Mouse (Mus musculus): ENCODE data around the gene Hist1h4i. TPM values are rescaled to one million over a fixed set of nuclear protein-coding genes. Genes with fewer than 3 reads are reported as not detected.

Hist1h4i gene
- polyA plus RNA-seq, 1 experiment from 2014 or later, result 33.6 TPM

- Histone ChIP-seq H3K4me3 (no peak overlapping the region), H3K4me1 (replicated peaks) (peaks cover 22% of the 10 kb centered on the region), H3K27ac (no peak overlapping the region), H3K9me3 (no peaks in the 10 kb centered on the region), H3K27me3 (ENCODE audit: insufficient read depth, poor library complexity, severe bottlenecking) (peaks cover 91% of the 10 kb centered on the region), H3K36me3 (no peaks in the 10 kb centered on the region)
- DNase-seq (ENCODE audit: low spot score), result no peak
- WGBS, result 19% methylated on average over 3 of the region's 3 CpGs
Observed at GRCm38 (mm10) chr13:21998412-21998811, 42.8 kb downstream of the Hist1h4i start.

GRCm38 (mm10) chr13:21997821-21998220 is 43.3 kb downstream of the Hist1h4i start:
- Histone ChIP-seq H3K4me1 (replicated peaks) (peaks cover 22% of the 10 kb centered on the region), H3K9me3 (no peaks in the 10 kb centered on the region), H3K27me3 (ENCODE audit: insufficient read depth, poor library complexity, severe bottlenecking) (peaks cover 88% of the 10 kb centered on the region), H3K27ac (no peak overlapping the region), H3K36me3 (no peaks in the 10 kb centered on the region), H3K4me3 (peak overlapping the region; percentile 54)
- no peak for DNase-seq (ENCODE audit: low spot score)
- 10% methylated on average over 4 of the region's 4 CpGs for whole genome bisulfite sequencing

- Histone ChIP-seq H3K4me1 (replicated peaks) (peaks cover 22% of the 10 kb centered on the region), H3K27ac (no peak overlapping the region), H3K9me3 (no peaks in the 10 kb centered on the region), H3K4me3 (peak overlapping the region; percentile 54), H3K27me3 (ENCODE audit: insufficient read depth, poor library complexity, severe bottlenecking) (peaks cover 87% of the 10 kb centered on the region), H3K36me3 (no peaks in the 10 kb centered on the region)
- DNase-seq (ENCODE audit: low spot score), result peak; percentile 24
- 1% methylated on average over 21 of the region's 21 CpGs for WGBS
Observed at GRCm38 (mm10) chr13:21997201-21997820, 43.9 kb downstream of the Hist1h4i start.

DNA sequence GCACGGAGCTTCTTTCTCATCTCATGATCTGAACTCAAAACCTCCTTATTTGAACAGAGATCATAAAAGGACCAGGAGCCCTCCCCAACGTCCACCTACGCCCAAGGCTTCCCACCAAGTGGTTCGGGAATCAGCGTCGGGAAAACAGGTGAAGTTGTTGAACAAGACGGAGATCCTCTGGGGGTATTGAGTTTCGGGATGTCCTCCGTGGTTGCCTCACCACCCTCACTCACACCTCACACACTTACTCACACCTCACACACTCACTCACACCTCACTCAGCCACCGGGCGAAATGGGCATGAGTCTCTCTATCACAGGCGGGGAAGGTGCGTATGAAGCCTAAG is 44.3 kb downstream of the Hist1h4i start:
- Histone ChIP-seq H3K27me3 (ENCODE audit: insufficient read depth, poor library complexity, severe bottlenecking) (peaks cover 82% of the 10 kb centered on the region), H3K9me3 (no peaks in the 10 kb centered on the region), H3K4me1 (replicated peaks) (peaks cover 22% of the 10 kb centered on the region), H3K4me3 (peak overlapping the region; percentile 54), H3K36me3 (no peaks in the 10 kb centered on the region), H3K27ac (no peak overlapping the region)
- DNase-seq (ENCODE audit: low spot score), result peak; percentile 31
- WGBS, result 1% methylated on average over 13 of the region's 13 CpGs

- peak; percentile 78 for DNase-seq (ENCODE audit: low spot score)
- no peak overlapping the region for H3K27ac ChIP-seq
- peaks cover 22% of the 10 kb centered on the region for H3K4me1 ChIP-seq (replicated peaks)
- peaks cover 81% of the 10 kb centered on the region for H3K27me3 ChIP-seq (ENCODE audit: insufficient read depth, poor library complexity, severe bottlenecking)
- H3K4me3 ChIP-seq, result peak overlapping the region; percentile 54
- 1% methylated on average over 12 of the region's 12 CpGs for WGBS
- no peaks in the 10 kb centered on the region for H3K9me3 ChIP-seq
- H3K36me3 ChIP-seq, result no peaks in the 10 kb centered on the region
Observed at GRCm38 (mm10) chr13:21996101-21996839, 44.9 kb downstream of the Hist1h4i start.

DNA sequence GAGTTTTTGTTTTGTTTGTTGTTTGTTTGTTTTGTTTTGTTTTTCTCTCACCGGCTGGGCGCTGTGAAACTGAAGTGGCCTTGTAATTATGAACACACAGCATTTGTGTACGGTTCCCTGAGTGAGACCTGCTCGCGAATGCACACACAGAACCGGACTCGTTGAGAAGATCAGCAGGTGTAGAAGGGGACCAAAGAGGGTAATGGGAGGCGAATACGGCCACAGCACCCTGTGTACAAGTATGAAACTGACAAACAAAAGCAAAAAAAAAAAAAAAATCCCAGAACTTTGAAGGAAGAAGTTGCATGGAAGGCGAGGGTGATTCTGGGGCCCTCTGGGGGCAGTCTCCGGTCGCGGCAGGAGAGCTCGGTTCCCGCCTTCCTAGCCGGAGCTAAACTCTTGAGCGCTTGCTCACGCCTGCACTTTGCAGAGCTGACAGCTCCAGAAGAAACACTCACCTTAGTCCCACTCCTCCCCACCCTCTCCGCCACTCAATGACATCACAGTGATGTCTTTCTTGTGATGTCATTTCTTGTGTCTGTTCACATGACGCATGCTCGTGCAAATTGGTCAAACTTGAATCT is 45.7 kb downstream of the Hist1h4i start:
- no peaks in the 10 kb centered on the region for H3K36me3 ChIP-seq
- under 1% methylated on average over 21 of the region's 21 CpGs for WGBS
- peaks cover 77% of the 10 kb centered on the region for H3K27me3 ChIP-seq (ENCODE audit: insufficient read depth, poor library complexity, severe bottlenecking)
- DNase-seq (ENCODE audit: low spot score), result peak; percentile 65
- no peaks in the 10 kb centered on the region for H3K9me3 ChIP-seq
- H3K4me3 ChIP-seq, result peak overlapping the region; percentile 54
- H3K4me1 ChIP-seq (replicated peaks), result peaks cover 22% of the 10 kb centered on the region
- no peak overlapping the region for H3K27ac ChIP-seq

- Histone ChIP-seq H3K36me3 (no peaks in the 10 kb centered on the region), H3K4me1 (replicated peaks) (peaks cover 22% of the 10 kb centered on the region), H3K4me3 (peak overlapping the region; percentile 54), H3K27ac (no peak overlapping the region), H3K27me3 (ENCODE audit: insufficient read depth, poor library complexity, severe bottlenecking) (peaks cover 72% of the 10 kb centered on the region), H3K9me3 (no peaks in the 10 kb centered on the region)
- 5% methylated on average over 8 of the region's 8 CpGs for WGBS
- DNase-seq (ENCODE audit: low spot score), result no peak
Observed at GRCm38 (mm10) chr13:21994896-21995295, 46.3 kb downstream of the Hist1h4i start.

GRCm38 (mm10) chr13:21993957-21994738 is 47.0 kb downstream of the Hist1h4i start:
- Histone ChIP-seq H3K9me3 (no peaks in the 10 kb centered on the region), H3K27me3 (ENCODE audit: insufficient read depth, poor library complexity, severe bottlenecking) (peaks cover 64% of the 10 kb centered on the region), H3K36me3 (no peaks in the 10 kb centered on the region), H3K4me3 (peak overlapping the region; percentile 54), H3K4me1 (replicated peaks) (peaks cover 22% of the 10 kb centered on the region), H3K27ac (no peak overlapping the region)
- WGBS, result under 1% methylated on average over 22 of the region's 22 CpGs
- peak; percentile 72 for DNase-seq (ENCODE audit: low spot score)

- Histone ChIP-seq H3K9me3 (no peaks in the 10 kb centered on the region), H3K4me1 (replicated peaks) (peaks cover 19% of the 10 kb centered on the region), H3K27me3 (ENCODE audit: insufficient read depth, poor library complexity, severe bottlenecking) (peaks cover 59% of the 10 kb centered on the region), H3K27ac (no peak overlapping the region), H3K36me3 (no peaks in the 10 kb centered on the region), H3K4me3 (no peak overlapping the region)
- DNase-seq (ENCODE audit: low spot score), result no peak
- 85% methylated on average over 5 of the region's 5 CpGs for WGBS
Observed at GRCm38 (mm10) chr13:21992550-21992949, 48.6 kb downstream of the Hist1h4i start.

Other genes with a start within 250 kb of the Hist1h4i start
- gene Hist1h2bq, start 231.2 kb downstream of the Hist1h4i start, polyA plus RNA-seq (2016; fragmentation: Nextera tagmentation; extraction: Ambion mirVana), result 18.9 and 20.9 TPM in 2 replicates
- 2.3 TPM in 1 of 2 replicates, not detected in the other for gene Hist1h2ao, start 230.9 kb downstream of the Hist1h4i start, polyA plus RNA-seq (2016; fragmentation: Nextera tagmentation; extraction: Ambion mirVana)
- gene Hist1h4m, start 229.6 kb downstream of the Hist1h4i start, polyA plus RNA-seq (2016; fragmentation: Nextera tagmentation; extraction: Ambion mirVana), result not detected in 2 replicates
- gene Hist1h4n, start 209.2 kb downstream of the Hist1h4i start, polyA plus RNA-seq (2016; fragmentation: Nextera tagmentation; extraction: Ambion mirVana), result 9.7 and 10.0 TPM in 2 replicates
- gene Hist1h2ap, start 207.9 kb downstream of the Hist1h4i start, polyA plus RNA-seq (2016; fragmentation: Nextera tagmentation; extraction: Ambion mirVana), result 6,234 and 6,449 TPM in 2 replicates
- gene Hist1h2br, start 207.6 kb downstream of the Hist1h4i start, polyA plus RNA-seq (2016; fragmentation: Nextera tagmentation; extraction: Ambion mirVana), result 19.3 and 21.2 TPM in 2 replicates
- 20.6 and 24.7 TPM in 2 replicates for gene Zfp184, start 96.3 kb downstream of the Hist1h4i start, polyA plus RNA-seq (2016; fragmentation: Nextera tagmentation; extraction: Ambion mirVana)
- gene Pom121l2, start 60.2 kb downstream of the Hist1h4i start, polyA plus RNA-seq (2016; fragmentation: Nextera tagmentation; extraction: Ambion mirVana), result 0.07 TPM in 1 of 2 replicates, not detected in the other
- 0.18 TPM in 1 of 2 replicates, not detected in the other for gene Prss16, start 31.6 kb downstream of the Hist1h4i start, polyA plus RNA-seq (2016; fragmentation: Nextera tagmentation; extraction: Ambion mirVana)
- 5.5 and 11.0 TPM in 2 replicates for gene Hist1h2ah, start 5.8 kb downstream of the Hist1h4i start, polyA plus RNA-seq (2016; fragmentation: Nextera tagmentation; extraction: Ambion mirVana)
- gene Hist1h2bk, start 5.5 kb downstream of the Hist1h4i start, polyA plus RNA-seq (2016; fragmentation: Nextera tagmentation; extraction: Ambion mirVana), result 6.6 and 6.9 TPM in 2 replicates
- 63.1 and 65.4 TPM in 2 replicates for gene Hist1h2ag, start 1.6 kb upstream of the Hist1h4i start, polyA plus RNA-seq (2016; fragmentation: Nextera tagmentation; extraction: Ambion mirVana)
- 12.6 and 15.5 TPM in 2 replicates for gene Hist1h2bj, start 1.9 kb upstream of the Hist1h4i start, polyA plus RNA-seq (2016; fragmentation: Nextera tagmentation; extraction: Ambion mirVana)
- not detected in 2 replicates for gene Vmn1r188, start 43.1 kb upstream of the Hist1h4i start, polyA plus RNA-seq (2016; fragmentation: Nextera tagmentation; extraction: Ambion mirVana)
- gene Vmn1r189, start 64.5 kb upstream of the Hist1h4i start, polyA plus RNA-seq (2016; fragmentation: Nextera tagmentation; extraction: Ambion mirVana), result not detected in 2 replicates
- gene Vmn1r191, start 142.6 kb upstream of the Hist1h4i start, polyA plus RNA-seq (2016; fragmentation: Nextera tagmentation; extraction: Ambion mirVana), result not detected in 2 replicates
- not detected in 2 replicates for gene Vmn1r192, start 149.8 kb upstream of the Hist1h4i start, polyA plus RNA-seq (2016; fragmentation: Nextera tagmentation; extraction: Ambion mirVana)
- not detected in 2 replicates for gene Vmn1r193, start 181.8 kb upstream of the Hist1h4i start, polyA plus RNA-seq (2016; fragmentation: Nextera tagmentation; extraction: Ambion mirVana)
- not detected in 2 replicates for gene Vmn1r194, start 202.9 kb upstream of the Hist1h4i start, polyA plus RNA-seq (2016; fragmentation: Nextera tagmentation; extraction: Ambion mirVana)
- gene Vmn1r195, start 229.2 kb upstream of the Hist1h4i start, polyA plus RNA-seq (2016; fragmentation: Nextera tagmentation; extraction: Ambion mirVana), result not detected in 2 replicates
- gene Vmn1r196, start 248.6 kb upstream of the Hist1h4i start, polyA plus RNA-seq (2016; fragmentation: Nextera tagmentation; extraction: Ambion mirVana), result not detected in 2 replicates